Mouse (Mus musculus): ENCODE measurements around the gene Olfr464.
A peak's percentile ranks its signal among the peaks of the same experiment; 100 is the strongest.

DNA sequence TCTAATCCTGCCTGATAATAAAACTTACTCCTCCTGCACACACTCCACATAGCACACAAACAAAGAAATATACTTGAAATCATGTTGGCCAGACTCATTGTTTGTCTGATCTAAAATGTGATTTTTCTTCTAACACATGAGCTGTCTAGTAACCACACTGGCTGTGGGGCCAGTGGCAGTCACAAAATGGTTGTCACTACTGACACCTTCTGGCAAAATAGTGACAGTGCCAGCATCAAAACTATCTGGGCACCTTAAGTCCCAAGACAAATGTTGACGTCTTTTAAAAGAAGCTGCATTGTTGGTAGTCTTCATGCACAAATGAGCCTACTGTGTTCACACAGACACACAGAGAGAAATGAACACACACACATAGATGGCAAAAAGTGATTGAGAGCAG, 34.4 kb upstream of the Olfr464 start:
- TF ChIP-seq CTCF (conservative IDR thresholded peaks at IDR 0.05; ENCODE audit: low read length) = peak; percentile 63
- TF ChIP-seq NANOG (IDR thresholded peaks at IDR 0.05; ENCODE audit: borderline replicate concordance, low read length) = no peak
